Mouse (Mus musculus): Measurements from ENCODE around the gene Gm21885.

Gene Gm21885

DNA sequence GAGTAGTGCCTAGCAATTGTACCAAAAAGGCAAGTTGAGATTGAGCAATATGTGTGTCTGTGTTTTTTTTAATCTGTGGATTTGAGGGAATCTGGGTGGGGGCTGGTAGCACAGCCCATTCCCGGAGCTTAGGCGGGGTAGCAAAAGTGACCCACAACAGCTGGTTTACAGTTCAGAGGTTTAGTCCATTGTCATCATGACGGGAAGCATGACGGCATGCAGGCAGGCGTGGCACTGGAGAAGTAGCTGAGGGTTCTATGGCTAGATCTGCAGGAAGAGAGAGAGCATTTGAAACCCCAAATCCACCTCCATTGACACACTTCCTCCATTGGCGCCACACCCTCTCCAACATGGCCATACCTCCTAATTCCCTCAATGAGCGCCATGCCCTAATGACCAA is 11.8 kb upstream of the Gm21885 start:
- no peak for DNase-seq

DNA sequence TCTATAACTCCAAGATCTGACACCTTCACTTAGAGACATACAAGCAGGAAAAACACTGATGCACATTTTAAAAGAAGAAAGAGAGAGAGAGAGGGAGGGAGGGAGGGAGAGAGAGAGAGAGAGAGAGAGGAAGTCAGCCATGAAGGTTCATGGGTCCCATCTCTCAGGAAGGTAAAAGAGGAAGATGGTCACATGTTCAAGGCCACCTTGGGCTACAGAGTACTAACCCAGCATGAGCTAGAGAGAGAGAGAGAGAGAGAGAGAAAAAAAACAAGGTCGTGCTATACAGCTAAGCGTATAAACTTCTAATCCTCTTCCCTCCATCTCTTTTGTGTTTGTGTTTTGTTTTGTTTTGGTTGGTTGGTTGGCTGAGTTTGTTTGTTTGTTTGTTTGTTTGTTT is 10.7 kb upstream of the Gm21885 start:
- no peak for DNase-seq

DNA sequence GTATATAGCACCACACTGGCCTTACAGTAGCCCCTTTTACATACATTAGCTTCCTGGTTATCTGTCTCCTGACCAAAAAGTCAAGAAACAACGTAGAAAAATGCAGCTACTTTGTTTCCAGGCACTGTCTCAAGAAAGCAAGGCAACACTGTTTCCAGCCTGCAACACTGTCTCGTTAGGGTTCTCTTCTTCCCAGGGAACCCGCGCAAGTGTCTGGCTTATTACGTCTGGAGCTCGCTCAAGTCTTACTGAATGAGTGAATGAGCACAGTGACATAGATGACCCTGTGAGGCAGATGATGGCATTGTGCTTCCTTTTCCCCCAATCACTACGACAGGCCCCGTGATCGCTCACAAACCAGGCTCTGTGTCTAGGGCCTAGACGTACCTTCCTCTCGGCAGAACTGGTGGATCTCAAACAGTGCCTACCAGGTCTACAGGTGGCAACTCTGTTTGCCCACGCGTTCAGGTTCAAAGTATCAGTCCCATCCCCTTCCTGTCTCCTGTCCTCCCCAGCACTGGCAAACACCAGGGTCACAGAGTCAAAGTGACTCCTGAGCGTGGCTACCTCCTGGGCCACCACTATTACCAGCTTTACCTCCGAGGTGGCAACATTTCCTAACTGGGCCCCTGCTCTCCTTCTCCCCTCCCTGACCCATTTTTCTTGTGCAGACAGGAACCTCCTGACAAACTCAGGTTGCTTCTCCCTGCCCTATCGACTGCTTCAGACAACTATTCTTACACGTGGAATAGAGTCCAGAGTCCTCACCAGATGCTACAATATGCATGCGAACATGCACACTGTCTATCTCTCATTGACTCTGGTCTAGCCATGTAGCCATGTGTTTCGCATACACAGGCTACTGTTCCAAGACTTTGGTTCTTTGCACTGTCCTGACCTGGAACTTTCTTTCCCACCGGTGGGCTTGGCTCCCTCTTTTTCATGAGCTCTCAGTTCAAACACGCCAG is 8.4 kb upstream of the Gm21885 start:
- no peak for DNase-seq

GRCm38 (mm10) chr11:94274206-94274867 is 7.3 kb upstream of the Gm21885 start:
- DNase-seq = no peak

GRCm38 (mm10) chr11:94275226-94275625 is 6.4 kb upstream of the Gm21885 start:
- no peak for DNase-seq

GRCm38 (mm10) chr11:94275686-94276085 is 6.0 kb upstream of the Gm21885 start:
- DNase-seq = no peak

DNA sequence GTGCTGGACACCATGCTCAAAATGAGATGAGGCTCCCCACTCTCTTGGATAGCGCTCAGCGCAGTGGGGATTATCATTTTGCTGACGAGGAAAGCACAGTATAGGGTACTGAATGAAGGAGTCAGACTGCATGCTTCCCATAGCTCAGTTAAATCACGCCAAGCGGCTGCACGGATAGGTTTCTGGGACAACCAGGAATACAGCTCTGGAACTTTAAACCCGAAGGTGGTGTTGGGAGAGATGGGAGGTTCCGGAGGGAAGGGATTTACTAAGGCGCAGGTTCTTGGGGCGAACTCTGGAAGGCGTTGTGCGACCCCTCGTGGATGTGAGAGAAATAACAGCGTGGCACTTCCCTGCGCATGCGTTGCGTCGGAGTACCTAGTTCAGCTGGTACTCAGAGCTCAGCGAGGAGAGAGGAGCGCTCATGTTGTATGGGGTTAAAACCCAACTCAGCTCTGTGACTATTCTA is 4.8 kb upstream of the Gm21885 start:
- DNase-seq = peak; percentile 94

GRCm38 (mm10) chr11:94282291-94282690 is 618 bp downstream of the Gm21885 start:
- DNase-seq = no peak

- DNase-seq = no peak
Measured at GRCm38 (mm10) chr11:94283536-94284099, 1.9 kb downstream of the Gm21885 start.

DNA sequence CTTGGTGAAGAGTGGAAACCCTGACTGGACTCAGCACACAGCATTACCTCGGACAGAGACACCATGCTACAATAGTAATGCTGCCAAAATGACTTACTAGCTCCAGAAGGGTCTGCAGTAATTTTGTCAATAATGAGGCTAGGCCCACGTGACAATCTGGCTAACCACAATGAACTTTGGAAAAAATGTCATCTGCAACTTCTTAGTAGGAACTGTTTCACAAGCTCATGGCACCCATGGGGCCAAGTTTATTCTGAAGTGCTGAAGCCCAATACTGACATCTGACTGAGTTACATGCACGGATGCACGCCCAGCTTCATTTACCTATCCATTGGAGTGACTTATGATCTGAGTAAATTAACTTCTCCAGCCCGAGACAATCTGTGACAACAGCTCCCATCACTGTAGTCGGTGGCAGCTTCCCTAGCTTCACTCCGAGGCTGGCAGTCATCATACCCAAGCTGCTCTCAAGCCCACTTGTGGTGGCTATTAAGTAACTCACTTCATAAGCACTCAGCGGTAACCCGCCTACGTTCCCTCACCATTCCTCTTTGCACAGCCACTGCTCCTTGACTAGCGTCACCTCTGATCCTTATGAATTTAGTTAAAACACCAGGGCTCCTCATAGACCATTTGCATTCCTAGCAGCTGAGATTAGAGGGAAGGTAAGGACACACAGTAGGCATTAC is 4.4 kb downstream of the Gm21885 start:
- DNase-seq = no peak

- DNase-seq = no peak
Measured at GRCm38 (mm10) chr11:94287105-94287504, 5.4 kb downstream of the Gm21885 start.

DNA sequence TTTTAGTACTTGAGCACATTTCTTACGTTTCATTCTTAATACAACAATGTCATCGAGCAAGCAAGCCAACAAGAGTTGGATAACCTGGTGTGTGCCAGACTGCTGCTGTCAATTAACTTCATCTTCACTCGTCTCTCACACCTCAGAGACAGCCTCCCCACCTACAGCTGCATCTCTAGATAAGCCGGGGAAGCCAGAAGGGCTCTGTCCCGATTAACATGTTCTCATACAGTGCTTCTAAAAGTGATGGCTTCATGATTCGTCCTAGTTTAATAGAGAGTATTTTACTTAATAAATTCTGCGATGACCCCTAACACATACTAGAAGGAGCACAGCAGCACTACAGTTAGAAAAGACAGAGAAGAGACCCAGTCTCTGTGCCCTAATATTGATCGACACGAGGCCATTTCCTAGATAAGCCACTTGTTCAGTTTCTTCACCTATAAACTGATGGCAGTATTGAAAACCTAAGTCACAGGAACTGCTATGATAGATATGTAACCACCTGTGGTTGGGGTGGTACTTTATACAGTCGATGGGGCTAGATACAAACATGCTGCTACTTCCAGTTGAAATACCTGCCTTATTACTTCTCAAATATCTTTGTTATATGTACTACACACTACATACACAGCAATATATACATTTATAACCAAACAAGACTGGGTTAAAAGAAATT is 8.5 kb downstream of the Gm21885 start:
- DNase-seq = no peak

DNA sequence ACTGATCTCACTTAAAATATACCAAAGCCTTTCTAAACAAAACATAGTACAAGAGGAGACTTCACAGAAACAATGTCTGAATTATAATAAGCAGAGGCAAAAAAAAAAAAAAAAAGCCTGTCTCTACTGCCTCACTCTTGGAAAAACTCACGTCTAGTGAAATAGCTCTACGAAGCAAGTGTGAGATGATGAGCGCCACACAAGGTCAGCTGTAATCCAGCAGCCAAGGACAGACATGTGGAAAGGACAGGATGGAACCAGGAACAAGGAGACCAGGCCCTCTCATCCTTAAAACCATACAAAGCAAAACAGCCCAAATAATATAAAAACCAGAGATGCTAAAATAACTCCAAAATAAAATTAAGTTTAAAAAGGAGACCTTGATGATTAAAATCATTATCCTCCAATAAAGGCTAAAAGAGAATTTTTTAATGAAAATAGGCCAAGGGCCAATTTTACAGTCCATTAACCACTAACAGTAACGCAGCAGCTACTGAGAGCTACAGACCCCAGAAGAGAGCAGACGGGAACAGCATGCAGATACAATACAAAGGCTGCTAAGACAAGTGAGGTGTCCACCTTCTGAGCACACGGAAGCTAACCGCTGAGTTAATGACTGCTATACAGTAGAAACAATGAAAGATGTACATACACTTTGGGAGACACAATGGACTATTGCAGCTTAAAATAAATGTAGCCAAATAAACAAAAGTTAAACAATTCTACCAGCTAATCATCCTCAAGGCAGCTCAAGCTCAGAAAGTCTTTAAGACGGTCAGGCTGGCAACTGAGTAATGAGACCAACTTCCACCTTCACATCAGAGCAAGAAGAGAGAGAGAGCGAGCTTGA is 13.5 kb downstream of the Gm21885 start:
- DNase-seq = no peak

- DNase-seq = no peak
Measured at GRCm38 (mm10) chr11:94312733-94313132, 31.1 kb downstream of the Gm21885 start.

DNA sequence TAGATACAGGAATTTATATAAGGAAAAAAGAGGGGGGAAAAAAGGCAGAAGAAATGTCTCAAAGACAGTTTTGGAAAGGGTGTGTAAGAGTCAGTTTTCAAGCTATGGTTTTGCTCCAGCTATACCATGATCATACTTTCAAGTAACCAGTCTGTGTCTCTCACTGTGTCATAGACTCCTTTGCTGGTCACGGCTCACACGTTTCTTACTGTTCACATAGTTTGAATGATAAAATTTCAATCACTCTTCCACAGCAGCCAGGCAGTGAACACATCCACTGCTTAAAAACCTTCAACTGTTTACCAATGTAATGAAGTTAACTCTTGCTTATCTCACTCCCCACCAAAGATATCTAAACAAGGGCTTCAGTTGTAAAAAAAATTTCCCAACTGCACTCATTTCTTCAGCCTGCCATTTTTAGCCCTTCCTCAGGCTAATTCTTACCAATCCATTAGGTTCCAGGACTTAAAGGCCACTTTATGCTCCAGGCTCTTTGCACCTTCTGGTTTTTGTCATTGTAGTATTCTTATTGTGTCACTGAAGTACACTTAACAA is 32.5 kb downstream of the Gm21885 start:
- no peak for DNase-seq

GRCm38 (mm10) chr11:94315308-94315707 is 33.6 kb downstream of the Gm21885 start:
- no peak for DNase-seq

- DNase-seq = no peak
Measured at GRCm38 (mm10) chr11:94316528-94316927, 34.9 kb downstream of the Gm21885 start.

GRCm38 (mm10) chr11:94317014-94317413 is 35.3 kb downstream of the Gm21885 start:
- DNase-seq = no peak

DNA sequence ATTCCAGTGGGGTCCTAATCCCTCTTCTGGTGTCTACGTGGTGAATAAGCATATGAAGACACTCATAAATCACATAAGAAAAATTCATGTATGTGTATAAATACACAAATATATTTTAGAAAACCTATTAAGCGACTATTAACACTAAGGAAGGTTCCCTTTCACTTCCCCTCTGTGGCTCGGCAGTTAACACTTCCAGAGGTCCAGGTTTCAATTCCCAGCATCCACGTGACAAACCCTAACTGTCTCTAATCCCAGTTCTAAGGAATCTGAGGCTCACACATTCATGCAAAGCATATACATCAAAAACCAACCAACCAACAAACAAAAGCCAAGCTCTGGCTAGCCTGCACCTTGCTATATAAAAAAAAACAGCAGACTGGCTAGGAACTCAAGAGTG is 35.8 kb downstream of the Gm21885 start:
- DNase-seq = no peak

DNA sequence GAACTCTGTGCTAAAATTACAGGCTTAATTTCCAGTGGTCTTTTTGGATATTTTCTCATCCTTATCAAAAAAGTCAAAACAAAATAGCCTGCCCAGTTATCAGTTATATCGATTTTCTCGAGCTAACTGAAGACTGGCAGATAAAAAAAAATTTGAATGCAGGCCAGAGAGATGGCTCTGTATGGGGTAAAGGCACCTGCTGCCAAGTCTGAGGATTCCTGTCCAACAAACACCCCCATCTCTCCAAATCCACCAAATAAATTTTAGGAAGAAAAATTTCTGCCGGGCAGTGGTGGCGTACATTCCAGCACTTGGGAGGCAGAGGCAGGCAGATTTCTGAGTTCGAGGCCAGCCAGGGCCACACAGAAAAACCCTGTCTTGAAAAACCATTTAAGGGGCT is 36.4 kb downstream of the Gm21885 start:
- no peak for DNase-seq

Measured in kidney, adult 9 months (tissue).